Mouse (Mus musculus) spleen, adult 2 months (tissue): Measurements from ENCODE around the gene Jhy. TPM values are rescaled to one million over a fixed set of nuclear protein-coding genes. Genes with fewer than 3 reads are reported as not detected.

Source experiments
- DNase-seq, 2 experiments: peaks; one replicate each; pipeline versions ENCODE4 v3.0.0 to v3.0.0-alpha.2; 2012 to 2021; ENCODE audit warnings: low spot score in 2 of 2, low read depth in 1 of 2
- H3K27ac ChIP-seq: fragments of 200-500 bp; 2 replicates; pipeline ENCODE4 v1.5.1; 2012; ENCODE audit warnings: low read length, inconsistent platforms; ENCODE audit not compliant: insufficient read depth
- H3K27me3 ChIP-seq: fragments of 200-500 bp; 2 replicates; pipeline ENCODE4 v1.6.1; 2012; ENCODE audit warnings: mild to moderate bottlenecking, moderate library complexity, low read length, inconsistent platforms; ENCODE audit not compliant: control insufficient read depth, insufficient read depth
- H3K36me3 ChIP-seq: fragments of 200-500 bp; 2 replicates; pipeline ENCODE4 v1.6.1; 2012; ENCODE audit warnings: mild to moderate bottlenecking, low read length, inconsistent platforms; ENCODE audit not compliant: control insufficient read depth, insufficient read depth
- H3K4me1 ChIP-seq: fragments of 200-500 bp; 2 replicates; pipeline ENCODE4 v1.6.1; 2011; ENCODE audit warnings: inconsistent platforms; ENCODE audit not compliant: control insufficient read depth, insufficient read depth, insufficient read length
- H3K4me3 ChIP-seq: fragments of 200-500 bp; 2 replicates; pipeline ENCODE4 v1.5.1; 2011; ENCODE audit warnings: mild to moderate bottlenecking, inconsistent platforms; ENCODE audit not compliant: insufficient read depth, insufficient read length; ENCODE audit errors: extremely low read depth
- CTCF ChIP-seq: fragments of 200-500 bp; IDR thresholded peaks from 2 replicates; pipeline ENCODE4 v1.5.1; 2011; ENCODE audit warnings: mild to moderate bottlenecking, inconsistent platforms; ENCODE audit not compliant: insufficient read depth, insufficient read length, insufficient replicate concordance; ENCODE audit errors: extremely low read depth
- POLR2A ChIP-seq: fragments of 200-500 bp; IDR thresholded peaks from 2 replicates; pipeline ENCODE4 v1.6.1; 2011; ENCODE audit warnings: low read depth, low read length, inconsistent platforms
- WGBS: fragments of 180-500 bp; shearing (Covaris S2); methylation state at CpG from one replicate; pipeline ENCODE4 v1.1.7; 2018; 5-methylcytosine and 5-hydroxymethylcytosine counted together
- polyA plus RNA-seq: library from polyadenylated mRNA; depleted of rRNA; stranded (reverse); fragments of >200 nt; gene quantifications from 2 replicates; pipeline ENCODE4 v1.2.3, GENCODE M21; 2012

The Jhy gene
- polyA plus RNA-seq, 1 experiment: 0.90 TPM

DNA sequence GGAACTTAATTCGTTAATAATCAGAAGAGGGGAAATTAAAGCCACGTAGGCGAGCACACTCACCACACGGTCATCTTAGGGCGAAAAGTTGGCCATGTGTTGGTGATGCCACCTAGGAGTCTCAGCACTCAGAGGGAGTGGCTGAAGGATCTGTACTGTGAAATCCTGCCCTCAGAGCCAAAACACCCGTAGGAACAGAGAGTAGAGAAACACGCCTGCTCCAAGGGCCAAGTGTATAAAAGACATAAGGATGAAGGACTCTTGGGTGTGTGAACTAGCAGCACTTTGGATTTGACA, 448 bp upstream of the Jhy start:
- TF ChIP-seq POLR2A: no peak
- no peak for TF ChIP-seq CTCF
- Histone ChIP-seq H3K4me1 (no peaks in the 10 kb centered on the region), H3K27ac (no peak overlapping the region), H3K36me3 (no peaks in the 10 kb centered on the region), H3K4me3 (no peak overlapping the region), H3K27me3 (peaks cover 6% of the 10 kb centered on the region)
- WGBS: 42% methylated on average over 7 of the region's 7 CpGs
- DNase-seq: no peak

DNA sequence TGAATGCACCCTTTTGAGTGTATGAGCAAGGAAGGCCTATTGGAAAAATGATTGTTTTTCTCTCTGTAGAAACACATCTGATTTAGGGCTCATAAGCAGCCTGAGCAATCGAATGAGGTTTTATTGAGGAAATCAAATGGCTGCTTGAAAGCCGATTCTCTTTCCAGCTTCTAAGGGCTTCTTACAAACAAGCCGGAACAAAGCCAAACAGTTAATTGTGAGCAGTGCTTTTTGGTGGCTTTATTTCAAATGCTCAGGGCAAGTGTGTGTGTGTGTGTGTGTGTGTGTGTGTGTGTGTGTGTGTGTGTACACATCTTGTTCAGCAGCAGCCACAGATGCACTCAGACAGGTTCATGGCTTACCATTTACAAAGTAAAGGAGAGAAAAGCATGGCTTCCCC, 2.5 kb downstream of the Jhy start:
- WGBS: 89% methylated on average over 3 of the region's 3 CpGs
- H3K27ac ChIP-seq: no peak overlapping the region
- H3K4me3 ChIP-seq: no peak overlapping the region
- no peaks in the 10 kb centered on the region for H3K36me3 ChIP-seq
- H3K27me3 ChIP-seq: peaks cover 6% of the 10 kb centered on the region
- TF ChIP-seq CTCF (no peak), POLR2A (no peak)
- DNase-seq: no peak
- no peaks in the 10 kb centered on the region for H3K4me1 ChIP-seq

GRCm38 (mm10) chr9:40949039-40949615, 14.8 kb downstream of the Jhy start:
- no peak overlapping the region for H3K27ac ChIP-seq
- 73% methylated on average over 18 of the region's 18 CpGs for WGBS
- no peak for TF ChIP-seq POLR2A
- TF ChIP-seq CTCF: no peak
- no peaks in the 10 kb centered on the region for H3K4me1 ChIP-seq
- DNase-seq: no peak
- H3K36me3 ChIP-seq: no peaks in the 10 kb centered on the region
- H3K4me3 ChIP-seq: no peak overlapping the region
- H3K27me3 ChIP-seq: no peaks in the 10 kb centered on the region

DNA sequence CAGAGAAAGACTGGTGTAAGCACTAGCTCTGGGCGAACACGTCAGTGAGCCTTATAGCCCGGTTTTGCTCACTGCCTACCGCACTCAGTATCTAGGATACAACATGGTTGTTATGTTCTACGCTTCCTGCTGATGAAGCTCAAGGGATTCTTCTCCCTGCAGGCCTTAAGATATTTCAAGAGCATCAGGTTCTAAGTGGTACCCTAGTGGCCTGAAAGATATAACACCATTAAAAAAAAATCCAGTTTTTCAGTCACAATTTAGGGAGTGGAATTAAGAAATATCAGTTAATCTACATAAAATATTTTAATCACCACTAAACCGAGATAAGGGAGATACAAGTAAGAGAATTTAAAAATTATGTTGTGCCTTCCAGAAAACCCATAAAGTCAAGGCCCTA, 15.4 kb downstream of the Jhy start:
- 93% methylated on average over 6 of the region's 6 CpGs for WGBS
- H3K4me1 ChIP-seq: no peaks in the 10 kb centered on the region
- H3K36me3 ChIP-seq: no peaks in the 10 kb centered on the region
- TF ChIP-seq CTCF: no peak
- no peaks in the 10 kb centered on the region for H3K27me3 ChIP-seq
- no peak overlapping the region for H3K27ac ChIP-seq
- no peak for DNase-seq
- no peak overlapping the region for H3K4me3 ChIP-seq

- TF ChIP-seq POLR2A (no peak), CTCF (no peak)
- Histone ChIP-seq H3K27ac (no peak overlapping the region), H3K36me3 (no peaks in the 10 kb centered on the region), H3K27me3 (no peaks in the 10 kb centered on the region), H3K4me1 (no peaks in the 10 kb centered on the region), H3K4me3 (no peak overlapping the region)
- 65% methylated on average over 4 of the region's 4 CpGs for WGBS
- DNase-seq: no peak
These were observed 16.8 kb downstream of the Jhy start for GRCm38 (mm10) chr9:40947131-40947530.

GRCm38 (mm10) chr9:40937425-40937824, 26.5 kb downstream of the Jhy start:
- H3K4me1 ChIP-seq: no peaks in the 10 kb centered on the region
- TF ChIP-seq CTCF (no peak), POLR2A (no peak)
- WGBS: 68% methylated on average over 7 of the region's 7 CpGs
- no peaks in the 10 kb centered on the region for H3K27me3 ChIP-seq
- no peaks in the 10 kb centered on the region for H3K36me3 ChIP-seq
- no peak overlapping the region for H3K27ac ChIP-seq
- no peak overlapping the region for H3K4me3 ChIP-seq
- DNase-seq: no peak

DNA sequence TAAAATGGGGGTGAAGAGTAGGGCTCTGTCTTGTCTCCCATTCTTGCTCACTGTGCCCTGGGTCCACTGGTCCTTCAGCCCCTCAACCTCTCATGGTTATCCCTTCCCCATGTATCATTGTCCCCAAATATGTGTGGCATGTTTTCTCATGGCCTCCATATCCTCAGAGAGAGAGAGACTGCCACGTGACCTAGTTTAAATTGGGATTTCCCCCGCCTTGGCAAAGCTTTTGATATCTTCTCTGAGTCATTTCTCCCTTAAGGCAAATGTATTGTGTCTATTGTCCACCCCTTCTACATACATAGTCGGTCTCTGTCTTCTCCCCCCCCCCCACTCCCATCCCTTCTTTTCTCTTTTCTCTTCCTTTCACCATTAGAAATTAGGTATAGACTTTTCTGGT, 30.6 kb downstream of the Jhy start:
- Histone ChIP-seq H3K4me1 (no peaks in the 10 kb centered on the region), H3K4me3 (no peak overlapping the region), H3K27ac (no peak overlapping the region), H3K27me3 (no peaks in the 10 kb centered on the region), H3K36me3 (no peaks in the 10 kb centered on the region)
- no peak for TF ChIP-seq CTCF
- no peak for TF ChIP-seq POLR2A
- WGBS: 63% methylated on average over 3 of the region's 3 CpGs
- DNase-seq: no peak
